In genomic region chr5:129367266-129367665, GRCm38 (mm10) we compare ENCODE assay signal across 28 mouse cellular contexts.
"Had no signal": no experiment of that assay in that cellular context is flagged by ENCODE, and none has a peak within 500 bp of the region (broad histone marks: within the 10 kb centered on the region; RNA-seq: fewer than 3 reads in every experiment).

No protein-coding gene starts in this region.

- H3K4me1 ChIP-seq: embryonic facial prominence, embryonic 12.5 days; embryonic facial prominence, embryonic 13.5 days; embryonic facial prominence, embryonic 15.5 days; forebrain, embryonic 12.5 days; forebrain, embryonic 13.5 days; forebrain, embryonic 15.5 days had no signal

- H3K27me3 ChIP-seq: embryonic facial prominence, embryonic 12.5 days; embryonic facial prominence, embryonic 13.5 days; embryonic facial prominence, embryonic 15.5 days; forebrain, embryonic 12.5 days; forebrain, embryonic 13.5 days; forebrain, embryonic 15.5 days had no signal

- H3K9me3 ChIP-seq: embryonic facial prominence, embryonic 10.5 days; embryonic facial prominence, embryonic 12.5 days; embryonic facial prominence, embryonic 13.5 days; embryonic facial prominence, embryonic 15.5 days; forebrain, embryonic 12.5 days; forebrain, embryonic 13.5 days; forebrain, embryonic 15.5 days had no signal

- H3K27ac ChIP-seq: embryonic facial prominence, embryonic 10.5 days; embryonic facial prominence, embryonic 12.5 days; embryonic facial prominence, embryonic 13.5 days; embryonic facial prominence, embryonic 15.5 days; forebrain, embryonic 12.5 days; forebrain, embryonic 13.5 days; forebrain, embryonic 15.5 days; gastrocnemius, adult 2 months; heart, adult 2 months had no signal

- ATAC-seq: forebrain, embryonic 13.5 days; forebrain, embryonic 14.5 days; forebrain, embryonic 15.5 days; forebrain, embryonic 16.5 days; forebrain, postnatal 0 days had no signal

- H3K4me2 ChIP-seq: embryonic facial prominence, embryonic 12.5 days; embryonic facial prominence, embryonic 13.5 days; embryonic facial prominence, embryonic 15.5 days; forebrain, embryonic 12.5 days; forebrain, embryonic 13.5 days; forebrain, embryonic 15.5 days had no signal

- H3K9ac ChIP-seq: embryonic facial prominence, embryonic 12.5 days; embryonic facial prominence, embryonic 13.5 days; embryonic facial prominence, embryonic 15.5 days; forebrain, embryonic 12.5 days; forebrain, embryonic 13.5 days; forebrain, embryonic 15.5 days; forebrain, postnatal 0 days had no signal

- H3K4me3 ChIP-seq: embryonic facial prominence, embryonic 10.5 days; embryonic facial prominence, embryonic 12.5 days; embryonic facial prominence, embryonic 13.5 days; embryonic facial prominence, embryonic 15.5 days; erythroblast, embryonic 14.5 days; forebrain, embryonic 12.5 days; forebrain, embryonic 13.5 days; forebrain, embryonic 15.5 days; gastrocnemius, adult 2 months; heart, adult 2 months had no signal

- DNase-seq: cerebellum, adult 2 months; cerebellum, adult 8-10 months; cerebellum, adult 9-10 months; cerebellum, adult 9-11 months; cerebellum, postnatal 10 days; cerebellum, postnatal 14 days; cerebellum, postnatal 25 days; cerebellum, postnatal 36 days; embryo, embryonic 11 days; forebrain, postnatal 0 days; gastrocnemius, adult 2 months; gastrocnemius, postnatal 10 days; gastrocnemius, postnatal 14 days; gastrocnemius, postnatal 25 days; gastrocnemius, postnatal 36 days; heart, adult 11 months; heart, adult 18-20 months; heart, adult 2 months had no signal

- H3K36me3 ChIP-seq: embryonic facial prominence, embryonic 10.5 days; embryonic facial prominence, embryonic 12.5 days; embryonic facial prominence, embryonic 13.5 days; embryonic facial prominence, embryonic 15.5 days; forebrain, embryonic 12.5 days; forebrain, embryonic 15.5 days had no signal
